Mouse (Mus musculus): ENCODE results near the gene Gm10251.
"Not testable (repeated sequence)": the region's sequence is repeated elsewhere in the genome, so short reads cannot be mapped to it uniquely, and the experiment has no call there.

Gm10251 gene

GRCm38 (mm10) chr14:6684070-6684469 lies at the start of gene Gm10251:
TSS of gene Gm10251 (minus strand) at chr14:6684170.
- not testable (repeated sequence) for DNase-seq (ENCODE audit: low read depth in 1 of 2, low spot score in 2 of 2)

GRCm38 (mm10) chr14:6720151-6720550 lies 36.2 kb upstream of the Gm10251 start, which contains the start of gene Gm8050:
TSS of gene Gm8050 (minus strand) at chr14:6720251.
- not testable (repeated sequence) for DNase-seq (ENCODE audit: low read depth in 1 of 2, low spot score in 2 of 2)

- DNase-seq (ENCODE audit: low read depth in 1 of 2, low spot score in 2 of 2): not testable (repeated sequence)
Observed at GRCm38 (mm10) chr14:6622318-6622717, 61.7 kb downstream of the Gm10251 start, which contains the start of gene Gm3460. TSS of gene Gm3460 (minus strand) at chr14:6622418.

GRCm38 (mm10) chr14:6606436-6606835 lies 77.5 kb downstream of the Gm10251 start:
- not testable (repeated sequence) for DNase-seq (ENCODE audit: low read depth in 1 of 2, low spot score in 2 of 2)

- not testable (repeated sequence) for DNase-seq (ENCODE audit: low read depth in 1 of 2, low spot score in 2 of 2)
Observed at GRCm38 (mm10) chr14:6605004-6605403, 79.0 kb downstream of the Gm10251 start.

- not testable (repeated sequence) for DNase-seq (ENCODE audit: low read depth in 1 of 2, low spot score in 2 of 2)
Observed at GRCm38 (mm10) chr14:6604551-6604950, 79.4 kb downstream of the Gm10251 start.

GRCm38 (mm10) chr14:6590513-6590912 lies 93.5 kb downstream of the Gm10251 start, which contains the start of gene Gm3629:
TSS of gene Gm3629 (minus strand) at chr14:6590613.
- DNase-seq (ENCODE audit: low read depth in 1 of 2, low spot score in 2 of 2): not testable (repeated sequence)
